Mouse (Mus musculus) MEL (cell line): ENCODE results near the gene BC029722. TPM values are rescaled to one million over a fixed set of nuclear protein-coding genes. Genes with fewer than 3 reads are reported as not detected.

ENCODE experiments used
- DNase-seq: peaks from one replicate; pipeline ENCODE4 v3.0.0; 2011; ENCODE audit warnings: low read depth, low spot score
- H3K27ac ChIP-seq: 2 replicates; pipeline ENCODE4 v1.5.1; 2012; ENCODE audit warnings: low read depth, mild to moderate bottlenecking, control low read depth, low read length, moderate library complexity; ENCODE audit not compliant: control insufficient read depth
- H3K27me3 ChIP-seq, 2 experiments: fragments of 150-350 bp in 1 of 2; sonication (generic) in 1 of 2; 2 replicates each; pipeline ENCODE4 v1.6.1; 2012; ENCODE audit warnings: low read length in 2 of 2, mild to moderate bottlenecking in 2 of 2, improper control_type of control experiment in 1 of 2, moderate library complexity in 1 of 2; ENCODE audit not compliant: insufficient read depth in 2 of 2, control insufficient read depth in 1 of 2
- H3K36me3 ChIP-seq, 2 experiments: 2 replicates each; pipeline ENCODE4 v1.6.1; 2012 to 2014; ENCODE audit warnings: low read length in 2 of 2, improper control_type of control experiment in 1 of 2, inconsistent platforms in 1 of 2, mild to moderate bottlenecking in 1 of 2; ENCODE audit not compliant: insufficient read depth in 2 of 2, control insufficient read depth in 1 of 2
- H3K4me1 ChIP-seq, 2 experiments: fragments of 150-350 bp in 1 of 2; sonication (generic) in 1 of 2; 2 replicates each; pipeline ENCODE4 v1.6.1; 2012; ENCODE audit warnings: low read length in 2 of 2, improper control_type of control experiment in 1 of 2, mild to moderate bottlenecking in 1 of 2; ENCODE audit not compliant: insufficient read depth in 2 of 2, control insufficient read depth in 1 of 2
- H3K4me3 ChIP-seq, 2 experiments: fragments of 150-350 bp in 1 of 2; sonication (generic) in 1 of 2; 2 replicates each; pipeline ENCODE4 v1.5.1; 2012; ENCODE audit warnings: low read depth in 2 of 2, low read length in 2 of 2, mild to moderate bottlenecking in 2 of 2, moderate library complexity in 2 of 2, control low read depth in 1 of 2, improper control_type of control experiment in 1 of 2; ENCODE audit not compliant: control insufficient read depth in 1 of 2, insufficient read depth in 1 of 2
- H3K79me2 ChIP-seq: 2 replicates; pipeline ENCODE4 v1.6.1; 2012; ENCODE audit warnings: mild to moderate bottlenecking, low read length, moderate library complexity; ENCODE audit not compliant: control insufficient read depth, poor library complexity, insufficient read depth
- H3K9ac ChIP-seq: 2 replicates; pipeline ENCODE4 v1.6.1; 2012; ENCODE audit warnings: low read depth, mild to moderate bottlenecking, control low read depth, low read length, moderate library complexity; ENCODE audit not compliant: control insufficient read depth, poor library complexity, severe bottlenecking
- H3K9me3 ChIP-seq: fragments of 150-350 bp; sonication (generic); replicated peaks from 2 replicates; pipeline ENCODE4 v1.6.1; 2012; ENCODE audit warnings: mild to moderate bottlenecking, low read length, improper control_type of control experiment, moderate library complexity; ENCODE audit not compliant: insufficient read depth
- CHD2 ChIP-seq: IDR thresholded peaks from 2 replicates; pipeline ENCODE4 v1.6.1; 2011; ENCODE audit warnings: low read length, improper control_type of control experiment
- CTCF ChIP-seq, 3 experiments: IDR thresholded peaks in 2 of 3; conservative IDR thresholded peaks in 1 of 3; 2 replicates each; pipeline ENCODE4 v1.5.1; 2011 to 2012; ENCODE audit warnings: low read length in 3 of 3, low read depth in 2 of 3, mild to moderate bottlenecking in 2 of 3, improper control_type of control experiment in 1 of 3, inconsistent platforms in 1 of 3, mixed read lengths in 1 of 3, moderate library complexity in 1 of 3; ENCODE audit not compliant: control insufficient read depth in 1 of 3, insufficient read depth in 1 of 3, poor library complexity in 1 of 3, severe bottlenecking in 1 of 3
- ELF1 ChIP-seq: IDR thresholded peaks from 2 replicates; pipeline ENCODE4 v1.6.1; 2014; ENCODE audit warnings: low read depth, mild to moderate bottlenecking, inconsistent platforms, low read length, improper control_type of control experiment, moderate library complexity
- EP300 ChIP-seq, 2 experiments: IDR thresholded peaks; 2 replicates each; pipeline ENCODE4 v1.6.1; 2011; ENCODE audit warnings: improper control_type of control experiment in 2 of 2, low read length in 2 of 2, low read depth in 1 of 2, mild to moderate bottlenecking in 1 of 2
- JUND ChIP-seq: IDR thresholded peaks from 2 replicates; pipeline ENCODE4 v1.6.1; 2011; ENCODE audit warnings: low read depth, mild to moderate bottlenecking, improper control_type of control experiment, low read length
- MAFK ChIP-seq: IDR thresholded peaks from 2 replicates; pipeline ENCODE4 v1.6.1; 2011; ENCODE audit warnings: low read depth, mild to moderate bottlenecking, low read length, improper control_type of control experiment, borderline replicate concordance
- MAZ ChIP-seq: IDR thresholded peaks from 2 replicates; pipeline ENCODE4 v1.6.1; 2012; ENCODE audit warnings: low read depth, mild to moderate bottlenecking, inconsistent platforms, low read length, improper control_type of control experiment
- MEF2A ChIP-seq: IDR thresholded peaks from 2 replicates; pipeline ENCODE4 v1.6.1; 2014; ENCODE audit warnings: low read depth, mild to moderate bottlenecking, inconsistent platforms, low read length, improper control_type of control experiment; ENCODE audit not compliant: poor library complexity, insufficient replicate concordance, severe bottlenecking; ENCODE audit errors: extremely low read depth
- MXI1 ChIP-seq: IDR thresholded peaks from 2 replicates; pipeline ENCODE4 v1.6.1; 2011; ENCODE audit warnings: mild to moderate bottlenecking, low read depth, low read length, improper control_type of control experiment
- NELFE ChIP-seq: IDR thresholded peaks from 2 replicates; pipeline ENCODE4 v1.6.1; 2011; ENCODE audit warnings: low read depth, low read length, improper control_type of control experiment
- NRF1 ChIP-seq: IDR thresholded peaks from 2 replicates; pipeline ENCODE4 v1.6.1; 2014; ENCODE audit warnings: low read depth, mild to moderate bottlenecking, inconsistent platforms, low read length, improper control_type of control experiment, moderate library complexity; ENCODE audit not compliant: poor library complexity, insufficient read depth, severe bottlenecking
- POLR2A ChIP-seq, 2 experiments: IDR thresholded peaks; 2 replicates each; pipeline ENCODE4 v1.6.1; 2011 to 2012; ENCODE audit warnings: low read length in 2 of 2, mild to moderate bottlenecking in 2 of 2, control low read depth in 1 of 2, improper control_type of control experiment in 1 of 2, low read depth in 1 of 2, moderate library complexity in 1 of 2; ENCODE audit not compliant: control insufficient read depth in 1 of 2, insufficient read depth in 1 of 2, poor library complexity in 1 of 2
- POLR2AphosphoS2 ChIP-seq: IDR thresholded peaks from 2 replicates; pipeline ENCODE4 v1.6.1; 2011; ENCODE audit warnings: low read length, improper control_type of control experiment
- RAD21 ChIP-seq: IDR thresholded peaks from 2 replicates; pipeline ENCODE4 v1.6.1; 2011; ENCODE audit warnings: mild to moderate bottlenecking, low read depth, low read length, improper control_type of control experiment
- RCOR1 ChIP-seq: IDR thresholded peaks from 2 replicates; pipeline ENCODE4 v1.6.1; 2012; ENCODE audit warnings: low read depth, mild to moderate bottlenecking, inconsistent platforms, low read length, improper control_type of control experiment
- SMC3 ChIP-seq: IDR thresholded peaks from 2 replicates; pipeline ENCODE4 v1.6.1; 2011; ENCODE audit warnings: low read depth, low read length, improper control_type of control experiment
- TBP ChIP-seq: IDR thresholded peaks from 2 replicates; pipeline ENCODE4 v1.8.0; 2011; ENCODE audit warnings: low read depth, low read length, improper control_type of control experiment
- UBTF ChIP-seq: IDR thresholded peaks from 2 replicates; pipeline ENCODE4 v1.6.1; 2012; ENCODE audit warnings: low read depth, mild to moderate bottlenecking, inconsistent platforms, low read length, improper control_type of control experiment, moderate library complexity, borderline replicate concordance; ENCODE audit not compliant: insufficient read depth
- polyA plus RNA-seq, 2 experiments: library from polyadenylated mRNA; stranded (reverse) in 1 of 2; unstranded in 1 of 2; fragments of >175 nt in 1 of 2; fragments of >200 nt in 1 of 2; gene quantifications; 2 replicates each; pipeline versions ENCODE4 v1.2.1 to v1.2.4; 2012; ENCODE audit warnings: low replicate concordance in 2 of 2, low read depth in 1 of 2; ENCODE audit not compliant: insufficient read length in 2 of 2, insufficient read depth in 1 of 2, missing spikeins in 1 of 2
- total RNA-seq: library from RNA; depleted of rRNA; stranded (reverse); fragments of 300-350 nt; gene quantifications from 2 replicates; pipeline ENCODE4 v1.2.3, GENCODE M21; 2012

BC029722 gene
- total and polyA plus RNA-seq, 3 experiments = 5.9 to 19.7 TPM; not detected in 1

DNA sequence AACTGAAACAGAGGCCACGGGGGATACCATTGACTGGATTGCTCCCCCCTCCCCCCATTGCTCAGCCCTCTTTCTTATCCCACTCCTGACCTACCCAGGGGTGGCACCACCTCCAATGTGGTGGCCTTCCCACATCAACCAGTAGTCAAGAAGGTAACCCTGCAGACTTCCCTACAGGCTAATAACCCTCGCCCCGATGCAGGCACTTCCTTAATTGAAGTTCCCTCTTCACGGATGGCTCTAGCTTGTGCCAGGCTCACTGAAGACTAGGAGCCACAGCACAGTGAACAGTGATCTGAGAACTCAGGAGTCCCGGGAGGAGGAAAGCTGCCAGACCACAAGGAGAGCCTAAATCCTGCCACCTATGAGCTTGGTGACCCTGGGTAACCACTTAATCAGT lies 32.3 kb downstream of the BC029722 start:
- no peaks in the 10 kb centered on the region for H3K79me2 ChIP-seq
- no peak overlapping the region for H3K4me3 ChIP-seq
- no peak overlapping the region for H3K27ac ChIP-seq

DNA sequence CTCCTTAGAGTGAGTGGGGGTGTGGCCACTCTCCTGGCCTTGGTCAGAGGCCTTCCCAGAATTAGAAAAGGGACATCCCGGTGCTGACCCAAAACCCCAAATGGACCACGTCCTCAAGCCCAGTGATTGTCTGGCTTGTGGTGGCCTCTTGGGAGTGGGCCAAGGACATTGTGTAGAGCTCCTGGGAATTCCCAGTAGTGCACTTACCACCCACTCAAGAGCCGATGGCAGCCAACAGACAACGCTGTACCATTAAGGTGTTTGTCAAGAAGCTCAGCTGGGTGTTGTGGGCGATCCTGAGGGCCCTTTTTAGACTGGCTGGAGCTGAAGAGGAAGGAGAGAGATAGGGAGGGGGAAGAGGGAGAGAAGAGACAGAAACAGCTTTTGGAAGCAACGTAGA lies 34.7 kb downstream of the BC029722 start:
- peaks cover 5% of the 10 kb centered on the region in 2 experiments; a peak in 2 of 4 replicates for H3K27me3 ChIP-seq

More for the DNA sequence above, 32.3 kb downstream of the BC029722 start:
- peak; percentile 64 for TF ChIP-seq TBP
- TF ChIP-seq POLR2AphosphoS2 = no peak
- TF ChIP-seq ELF1 = 0 out of 2 replicates have a peak, but pooled peaks have one; percentile 21
- no peak for TF ChIP-seq MXI1
- no peaks in the 10 kb centered on the region for H3K9me3 ChIP-seq
- peak; percentile 36 for DNase-seq
- no peaks in the 10 kb centered on the region for H3K4me1 ChIP-seq
- H3K9ac ChIP-seq = no peak overlapping the region
- H3K36me3 ChIP-seq = no peaks in the 10 kb centered on the region
- peaks cover 8 to 10% of the 10 kb centered on the region in 2 experiments for H3K27me3 ChIP-seq

DNA sequence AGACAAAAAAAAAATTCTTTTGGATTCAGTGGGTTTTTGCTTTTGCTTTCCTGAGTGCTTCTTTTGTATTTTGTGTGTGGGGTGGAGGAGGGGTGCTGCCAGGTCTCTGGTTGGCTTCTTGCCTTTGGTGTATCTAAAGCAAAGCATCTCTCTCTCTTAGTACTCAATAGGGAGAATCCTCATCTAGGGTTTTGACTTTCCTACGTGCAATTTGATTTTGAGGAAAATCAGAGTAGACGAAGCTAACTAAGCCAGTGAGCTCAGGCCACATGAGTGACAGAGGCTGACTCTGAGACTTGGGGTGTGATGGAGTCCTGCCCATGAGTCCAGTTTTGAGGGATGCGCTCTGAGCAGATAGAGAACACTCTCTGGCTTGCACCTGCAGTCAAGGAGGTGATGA lies 39.7 kb downstream of the BC029722 start:
- no peak overlapping the region for H3K27ac ChIP-seq
- no peak for DNase-seq
- no peaks in the 10 kb centered on the region for H3K79me2 ChIP-seq
- no peak overlapping the region for H3K9ac ChIP-seq
- H3K9me3 ChIP-seq = no peaks in the 10 kb centered on the region
- TF ChIP-seq CTCF (IDR thresholded peaks at IDR 0.05 in 2 of 3, conservative IDR thresholded peaks at IDR 0.05 in 1 of 3; ENCODE audit: control insufficient read depth in 1 of 3, insufficient read depth in 1 of 3, low read depth in 2 of 3, low read length in 3 of 3, poor library complexity in 1 of 3, severe bottlenecking in 1 of 3) = no peak
- TF ChIP-seq CHD2 = no peak
- TF ChIP-seq EP300 (IDR thresholded peaks at IDR 0.05; ENCODE audit: low read depth in 1 of 2, low read length in 2 of 2) = no peak
- no peak for TF ChIP-seq POLR2A (IDR thresholded peaks at IDR 0.05; ENCODE audit: control insufficient read depth in 1 of 2, insufficient read depth in 1 of 2, low read depth in 1 of 2, low read length in 2 of 2, poor library complexity in 1 of 2)
- no peak for TF ChIP-seq MAFK
- no peak for TF ChIP-seq UBTF
- no peak for TF ChIP-seq NELFE
- TF ChIP-seq, all 39 proteins: peak for 0
- H3K27me3 ChIP-seq = no peaks in the 10 kb centered on the region; a peak in 1 of 4 replicates
- H3K4me1 ChIP-seq = 0 out of 4 replicates have a peak, but pooled peaks cover 0 to 5% of the 10 kb centered on the region in 2 experiments
- no peaks in the 10 kb centered on the region for H3K36me3 ChIP-seq
- H3K4me3 ChIP-seq = no peak overlapping the region

More for the DNA sequence above, 34.7 kb downstream of the BC029722 start:
- TF ChIP-seq MXI1 (no peak), EP300 (IDR thresholded peaks at IDR 0.05; ENCODE audit: low read depth in 1 of 2, low read length in 2 of 2) (no peak), MAFK (no peak), SMC3 (no peak), JUND (no peak), NRF1 (no peak), ELF1 (no peak), RCOR1 (no peak), RAD21 (no peak), TBP (no peak), MAZ (no peak), MEF2A (no peak)
- no peak overlapping the region for H3K9ac ChIP-seq
- no peaks in the 10 kb centered on the region for H3K9me3 ChIP-seq
- DNase-seq = no peak
- no peak overlapping the region for H3K27ac ChIP-seq
- no peak overlapping the region for H3K4me3 ChIP-seq
- no peaks in the 10 kb centered on the region for H3K36me3 ChIP-seq
- no peaks in the 10 kb centered on the region for H3K79me2 ChIP-seq
- H3K4me1 ChIP-seq = no peaks in the 10 kb centered on the region
